Mouse (Mus musculus) small intestine, adult 2 months (tissue): Measurements from ENCODE around the gene Alg2.

Experiments used
- CTCF ChIP-seq: fragments of 200-500 bp; IDR thresholded peaks from 2 replicates; pipeline ENCODE4 v1.5.1; 2012; ENCODE audit warnings: low read depth, mild to moderate bottlenecking, control low read depth, inconsistent platforms, low read length, moderate library complexity, mixed read lengths; ENCODE audit not compliant: insufficient replicate concordance, insufficient read length; ENCODE audit errors: extremely low read depth
- POLR2A ChIP-seq: fragments of 200-500 bp; IDR thresholded peaks from 2 replicates; pipeline ENCODE4 v1.6.1; 2012; ENCODE audit warnings: low read depth, mild to moderate bottlenecking, control low read depth, inconsistent platforms, low read length, moderate library complexity

DNA sequence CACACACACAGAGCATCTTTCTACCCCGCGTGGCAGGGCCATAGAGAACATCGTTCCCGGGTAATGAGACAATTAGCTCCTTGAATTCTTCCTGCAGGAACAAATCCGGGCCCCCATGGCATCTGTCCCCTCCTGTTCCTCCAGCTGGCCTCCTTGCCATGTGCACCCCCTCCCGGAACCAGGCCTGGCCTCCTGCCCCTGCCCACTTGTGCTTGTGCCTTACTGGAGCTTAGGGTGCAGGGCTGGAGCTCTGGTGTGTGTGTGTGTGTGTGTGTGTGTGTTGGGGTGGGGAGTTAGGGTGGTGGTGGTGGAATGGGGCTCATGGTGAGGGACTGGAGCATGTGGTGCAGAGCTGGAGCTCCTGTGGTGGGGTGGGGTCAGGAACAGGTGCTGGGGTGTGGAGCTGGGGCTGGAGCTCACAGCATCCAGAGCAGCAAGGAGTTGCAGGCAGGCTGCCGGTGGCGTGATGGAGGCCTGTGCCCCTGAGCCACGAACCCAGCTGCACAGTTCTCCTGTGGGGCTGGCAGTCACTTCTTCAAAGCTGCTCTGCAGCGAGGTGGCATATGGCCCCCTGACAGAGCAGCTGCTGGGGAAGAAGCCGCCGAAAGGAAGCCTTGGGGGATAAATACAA, 44.5 kb upstream of the Alg2 start:
- TF ChIP-seq POLR2A (no peak), CTCF (no peak)
